Mouse (Mus musculus): ENCODE results near the gene Slc4a2.

Slc4a2 gene

GRCm38 (mm10) chr5:24423129-24424003 is at the start of gene Slc4a2, which contains the start of gene Cdk5:
Gene Slc4a2 (plus strand): TSS chr5:24423837.
Gene Cdk5 (minus strand): TSS chr5:24423530.
- DNase-seq (ENCODE audit: low read depth in 2 of 2, low spot score in 2 of 2): peak; percentile 94 to 97

GRCm38 (mm10) chr5:24374216-24374615 is 49.4 kb upstream of the Slc4a2 start:
- DNase-seq (ENCODE audit: low read depth in 2 of 2, low spot score in 2 of 2): no peak

- no peak for DNase-seq (ENCODE audit: low read depth in 2 of 2, low spot score in 2 of 2)
Measured at GRCm38 (mm10) chr5:24374666-24375328, 48.8 kb upstream of the Slc4a2 start.

- DNase-seq (ENCODE audit: low read depth in 2 of 2, low spot score in 2 of 2): no peak
Measured at GRCm38 (mm10) chr5:24378700-24379099, 44.9 kb upstream of the Slc4a2 start.

- DNase-seq (ENCODE audit: low read depth in 2 of 2, low spot score in 2 of 2): no peak
Measured at GRCm38 (mm10) chr5:24379501-24379900, 44.1 kb upstream of the Slc4a2 start.

GRCm38 (mm10) chr5:24380499-24380898 is 43.1 kb upstream of the Slc4a2 start:
- DNase-seq (ENCODE audit: low read depth in 2 of 2, low spot score in 2 of 2): no peak

GRCm38 (mm10) chr5:24381486-24381885 is 42.2 kb upstream of the Slc4a2 start:
- DNase-seq (ENCODE audit: low read depth in 2 of 2, low spot score in 2 of 2): no peak

- DNase-seq (ENCODE audit: low read depth in 2 of 2, low spot score in 2 of 2): no peak
Measured at GRCm38 (mm10) chr5:24381988-24382387, 41.6 kb upstream of the Slc4a2 start.

- DNase-seq (ENCODE audit: low read depth in 2 of 2, low spot score in 2 of 2): peak; percentile 76 to 83
Measured at GRCm38 (mm10) chr5:24383026-24383859, 40.4 kb upstream of the Slc4a2 start.

- no peak for DNase-seq (ENCODE audit: low read depth in 2 of 2, low spot score in 2 of 2)
Measured at GRCm38 (mm10) chr5:24384407-24384806, 39.2 kb upstream of the Slc4a2 start.

GRCm38 (mm10) chr5:24385374-24385773 is 38.3 kb upstream of the Slc4a2 start:
- DNase-seq (ENCODE audit: low read depth in 2 of 2, low spot score in 2 of 2): no peak

- DNase-seq (ENCODE audit: low read depth in 2 of 2, low spot score in 2 of 2): no peak
Measured at GRCm38 (mm10) chr5:24385887-24386550, 37.6 kb upstream of the Slc4a2 start.

GRCm38 (mm10) chr5:24387264-24388241 is 36.1 kb upstream of the Slc4a2 start:
- peak in 1 of 2 experiments; percentile 21 for DNase-seq (ENCODE audit: low read depth in 2 of 2, low spot score in 2 of 2)

- DNase-seq (ENCODE audit: low read depth in 2 of 2, low spot score in 2 of 2): no peak
Measured at GRCm38 (mm10) chr5:24388246-24388915, 35.3 kb upstream of the Slc4a2 start.

GRCm38 (mm10) chr5:24389011-24389657 is 34.5 kb upstream of the Slc4a2 start:
- DNase-seq (ENCODE audit: low read depth in 2 of 2, low spot score in 2 of 2): no peak

GRCm38 (mm10) chr5:24389658-24390020 is 34.0 kb upstream of the Slc4a2 start:
- DNase-seq (ENCODE audit: low read depth in 2 of 2, low spot score in 2 of 2): no peak

GRCm38 (mm10) chr5:24391864-24392263 is 31.8 kb upstream of the Slc4a2 start, which contains the start of gene Atg9b:
Gene Atg9b (minus strand): TSS chr5:24392143.
- DNase-seq (ENCODE audit: low read depth in 2 of 2, low spot score in 2 of 2): no peak

GRCm38 (mm10) chr5:24392724-24393123 is 30.9 kb upstream of the Slc4a2 start:
- no peak for DNase-seq (ENCODE audit: low read depth in 2 of 2, low spot score in 2 of 2)

Data from CD8-positive naive resting alpha-beta T cell, adult 2 months (primary cell).